Mouse (Mus musculus): ENCODE data around the gene Kif21b. TPM values are rescaled to one million over a fixed set of nuclear protein-coding genes. Genes with fewer than 3 reads are reported as not detected.

Gene Kif21b
- polyA plus RNA-seq, 1 experiment from 2014 or later, result 10.2 TPM

DNA sequence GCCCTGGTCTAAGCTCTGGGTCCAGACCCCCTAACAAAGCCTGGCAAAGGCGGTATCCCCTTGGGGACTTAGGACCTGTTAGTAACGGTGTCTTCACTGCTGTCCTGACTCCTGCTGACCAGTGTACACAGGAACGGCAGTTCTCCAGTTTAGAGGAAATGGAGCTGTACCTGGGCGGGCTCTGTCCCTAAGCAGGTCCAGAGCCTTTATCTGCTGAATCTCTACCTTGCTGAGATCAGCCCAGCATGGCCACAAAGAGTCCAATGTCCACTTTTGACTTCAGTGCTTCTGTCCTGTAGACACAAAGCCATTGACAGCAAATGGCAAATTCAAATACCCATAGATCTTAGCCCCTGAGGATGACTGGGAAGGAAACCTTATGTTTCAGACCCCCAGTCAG, 25.8 kb downstream of the Kif21b start:
- no peaks in the 10 kb centered on the region for H3K27me3 ChIP-seq (ENCODE audit: control insufficient read depth, insufficient read depth, low read length)
- no peak overlapping the region for H3K9ac ChIP-seq (ENCODE audit: low read length)
- H3K4me1 ChIP-seq (ENCODE audit: control insufficient read depth, insufficient read depth, low read length), result no peaks in the 10 kb centered on the region
- no peaks in the 10 kb centered on the region for H3K9me3 ChIP-seq (ENCODE audit: control insufficient read depth, low read length)
- ATAC-seq (ENCODE audit: insufficient number of reproducible peaks, low FRiP score, low TSS enrichment, low read depth) (no peak), DNase-seq (ENCODE audit: low spot score) (no peak)
- peaks cover 32% of the 10 kb centered on the region for H3K36me3 ChIP-seq (ENCODE audit: control insufficient read depth, insufficient read depth, low read length)
- no peak overlapping the region for H3K4me3 ChIP-seq (ENCODE audit: low read depth, low read length)
- WGBS, result 94% methylated on average over 4 of the region's 4 CpGs
- no peak overlapping the region for H3K4me2 ChIP-seq (ENCODE audit: low read depth, severe bottlenecking)
- H3K27ac ChIP-seq (replicated peaks; ENCODE audit: low read depth, low read length), result no peak overlapping the region

- WGBS, result 47% methylated on average over 12 of the region's 12 CpGs
Measured at GRCm38 (mm10) chr1:136159830-136160229, 28.6 kb downstream of the Kif21b start.

GRCm38 (mm10) chr1:136160297-136160696, 29.1 kb downstream of the Kif21b start:
- DNase-seq (ENCODE audit: low spot score) (no peak), ATAC-seq (ENCODE audit: insufficient number of reproducible peaks, low FRiP score, low TSS enrichment, low read depth) (no peak)
- Histone ChIP-seq H3K4me1 (ENCODE audit: control insufficient read depth, insufficient read depth, low read length) (no peaks in the 10 kb centered on the region), H3K27ac (replicated peaks; ENCODE audit: low read depth, low read length) (no peak overlapping the region), H3K4me2 (ENCODE audit: low read depth, severe bottlenecking) (no peak overlapping the region), H3K27me3 (ENCODE audit: control insufficient read depth, insufficient read depth, low read length) (no peaks in the 10 kb centered on the region), H3K36me3 (ENCODE audit: control insufficient read depth, insufficient read depth, low read length) (peaks cover 31% of the 10 kb centered on the region; the same call in 1 of the 2 replicates), H3K9ac (ENCODE audit: low read length) (no peak overlapping the region), H3K9me3 (ENCODE audit: control insufficient read depth, low read length) (no peaks in the 10 kb centered on the region), H3K4me3 (ENCODE audit: low read depth, low read length) (no peak overlapping the region)
- WGBS, result 91% methylated on average over 12 of the region's 12 CpGs

More at GRCm38 (mm10) chr1:136159830-136160229, 28.6 kb downstream of the Kif21b start:
- no peak overlapping the region for H3K27ac ChIP-seq (replicated peaks; ENCODE audit: low read depth, low read length)
- H3K9me3 ChIP-seq (ENCODE audit: control insufficient read depth, low read length), result no peaks in the 10 kb centered on the region
- H3K9ac ChIP-seq (ENCODE audit: low read length), result no peak overlapping the region
- no peaks in the 10 kb centered on the region for H3K4me1 ChIP-seq (ENCODE audit: control insufficient read depth, insufficient read depth, low read length)
- H3K36me3 ChIP-seq (ENCODE audit: control insufficient read depth, insufficient read depth, low read length), result peaks cover 31% of the 10 kb centered on the region; the same call in 1 of the 2 replicates
- DNase-seq (ENCODE audit: low spot score) (no peak), ATAC-seq (ENCODE audit: insufficient number of reproducible peaks, low FRiP score, low TSS enrichment, low read depth) (no peak)
- no peak overlapping the region for H3K4me2 ChIP-seq (ENCODE audit: low read depth, severe bottlenecking)
- H3K27me3 ChIP-seq (ENCODE audit: control insufficient read depth, insufficient read depth, low read length), result no peaks in the 10 kb centered on the region
- no peak overlapping the region for H3K4me3 ChIP-seq (ENCODE audit: low read depth, low read length)

DNA sequence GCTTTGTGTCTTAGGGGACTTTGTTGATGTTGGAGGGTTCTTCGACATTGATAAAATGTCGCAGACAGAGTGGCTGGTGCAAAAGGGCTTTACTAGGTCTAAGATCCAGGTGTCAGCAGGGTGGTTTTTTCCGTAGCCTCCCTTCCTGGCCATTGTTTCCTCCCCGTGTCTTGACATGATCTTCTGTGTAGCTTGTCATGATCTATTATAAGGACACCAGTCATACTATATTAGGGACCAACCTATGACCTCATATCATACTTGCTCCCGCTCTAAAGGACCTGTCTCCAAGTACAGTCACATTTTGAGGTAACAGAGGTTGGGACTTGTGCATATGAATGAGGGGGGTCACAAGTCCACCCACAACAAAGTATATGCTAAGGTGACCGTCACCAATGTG, 29.7 kb downstream of the Kif21b start:
- no peak overlapping the region for H3K4me3 ChIP-seq (ENCODE audit: low read depth, low read length)
- ATAC-seq (ENCODE audit: insufficient number of reproducible peaks, low FRiP score, low TSS enrichment, low read depth) (no peak), DNase-seq (ENCODE audit: low spot score) (no peak)
- H3K27me3 ChIP-seq (ENCODE audit: control insufficient read depth, insufficient read depth, low read length), result no peaks in the 10 kb centered on the region
- no peak overlapping the region for H3K27ac ChIP-seq (replicated peaks; ENCODE audit: low read depth, low read length)
- peaks cover 31% of the 10 kb centered on the region; the same call in 1 of the 2 replicates for H3K36me3 ChIP-seq (ENCODE audit: control insufficient read depth, insufficient read depth, low read length)
- no peak overlapping the region for H3K9ac ChIP-seq (ENCODE audit: low read length)
- H3K4me1 ChIP-seq (ENCODE audit: control insufficient read depth, insufficient read depth, low read length), result no peaks in the 10 kb centered on the region
- no peaks in the 10 kb centered on the region for H3K9me3 ChIP-seq (ENCODE audit: control insufficient read depth, low read length)
- H3K4me2 ChIP-seq (ENCODE audit: low read depth, severe bottlenecking), result no peak overlapping the region
- 93% methylated on average over 6 of the region's 6 CpGs for WGBS

- ATAC-seq (ENCODE audit: insufficient number of reproducible peaks, low FRiP score, low TSS enrichment, low read depth) (no peak), DNase-seq (ENCODE audit: low spot score) (no peak)
- Histone ChIP-seq H3K9ac (ENCODE audit: low read length) (no peak overlapping the region), H3K4me2 (ENCODE audit: low read depth, severe bottlenecking) (no peak overlapping the region), H3K27ac (replicated peaks; ENCODE audit: low read depth, low read length) (no peak overlapping the region), H3K27me3 (ENCODE audit: control insufficient read depth, insufficient read depth, low read length) (no peaks in the 10 kb centered on the region), H3K9me3 (ENCODE audit: control insufficient read depth, low read length) (no peaks in the 10 kb centered on the region), H3K36me3 (ENCODE audit: control insufficient read depth, insufficient read depth, low read length) (peaks cover 29% of the 10 kb centered on the region; the same call in 1 of the 2 replicates), H3K4me1 (ENCODE audit: control insufficient read depth, insufficient read depth, low read length) (no peaks in the 10 kb centered on the region), H3K4me3 (ENCODE audit: low read depth, low read length) (no peak overlapping the region)
- WGBS, result 93% methylated on average over 7 of the region's 7 CpGs
Measured at GRCm38 (mm10) chr1:136161333-136161921, 30.2 kb downstream of the Kif21b start.

DNA sequence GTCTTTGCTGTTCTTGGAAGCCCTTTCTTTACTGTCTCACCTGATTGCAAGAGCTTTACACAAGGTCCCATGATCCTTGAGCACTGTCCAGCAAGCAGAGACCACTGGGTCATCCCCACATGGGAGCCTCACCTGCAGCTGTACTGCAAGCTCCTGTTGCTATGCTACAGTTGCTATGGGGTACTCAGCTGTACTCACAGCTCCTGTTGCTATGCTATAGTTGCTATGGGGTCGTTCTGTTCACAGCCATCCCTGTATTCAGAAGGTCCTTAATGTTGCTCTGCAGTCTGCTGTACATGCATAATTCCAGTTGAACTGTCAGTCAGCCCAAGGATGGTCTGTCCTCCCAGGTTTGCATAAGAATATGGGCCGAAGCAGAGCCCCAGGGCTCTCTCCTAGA, 34.2 kb downstream of the Kif21b start:
- Histone ChIP-seq H3K27ac (replicated peaks; ENCODE audit: low read depth, low read length) (no peak overlapping the region), H3K36me3 (ENCODE audit: control insufficient read depth, insufficient read depth, low read length) (peaks cover 9% of the 10 kb centered on the region; the same call in 1 of the 2 replicates), H3K4me1 (ENCODE audit: control insufficient read depth, insufficient read depth, low read length) (no peaks in the 10 kb centered on the region), H3K4me2 (ENCODE audit: low read depth, severe bottlenecking) (no peak overlapping the region), H3K4me3 (ENCODE audit: low read depth, low read length) (no peak overlapping the region), H3K27me3 (ENCODE audit: control insufficient read depth, insufficient read depth, low read length) (no peaks in the 10 kb centered on the region), H3K9me3 (ENCODE audit: control insufficient read depth, low read length) (no peaks in the 10 kb centered on the region), H3K9ac (ENCODE audit: low read length) (no peak overlapping the region)
- no peak for DNase-seq (ENCODE audit: low spot score)
- ATAC-seq (ENCODE audit: insufficient number of reproducible peaks, low FRiP score, low TSS enrichment, low read depth), result no peak
- 77% methylated on average over 2 of the region's 2 CpGs for WGBS

DNA sequence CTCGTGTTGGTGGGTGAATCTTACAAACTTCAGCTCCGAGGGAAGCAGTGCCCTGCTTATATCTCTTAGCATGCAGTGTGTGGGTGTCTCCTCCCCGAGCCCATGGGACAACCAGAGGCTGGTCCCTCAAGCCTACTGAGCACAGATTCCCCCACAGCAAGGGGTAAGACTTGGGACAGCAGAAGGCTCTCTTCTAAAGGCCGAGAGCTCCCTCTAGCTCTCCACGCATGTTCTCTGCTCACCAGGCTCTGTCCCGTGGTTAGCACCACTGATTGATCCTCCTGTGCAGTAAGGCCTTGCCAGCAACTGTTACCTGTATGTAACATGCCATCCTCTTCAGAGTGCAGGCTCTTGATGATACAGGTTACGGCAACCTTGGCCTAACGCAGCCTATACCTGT, 36.5 kb downstream of the Kif21b start:
- Histone ChIP-seq H3K36me3 (ENCODE audit: control insufficient read depth, insufficient read depth, low read length) (peaks cover 5% of the 10 kb centered on the region; the same call in 1 of the 2 replicates), H3K4me3 (ENCODE audit: low read depth, low read length) (no peak overlapping the region), H3K4me2 (ENCODE audit: low read depth, severe bottlenecking) (no peak overlapping the region), H3K27ac (replicated peaks; ENCODE audit: low read depth, low read length) (no peak overlapping the region), H3K9me3 (ENCODE audit: control insufficient read depth, low read length) (no peaks in the 10 kb centered on the region), H3K9ac (ENCODE audit: low read length) (no peak overlapping the region), H3K27me3 (ENCODE audit: control insufficient read depth, insufficient read depth, low read length) (no peaks in the 10 kb centered on the region), H3K4me1 (ENCODE audit: control insufficient read depth, insufficient read depth, low read length) (no peaks in the 10 kb centered on the region)
- ATAC-seq (ENCODE audit: insufficient number of reproducible peaks, low FRiP score, low TSS enrichment, low read depth) (no peak), DNase-seq (ENCODE audit: low spot score) (no peak)
- 77% methylated on average over 8 of the region's 8 CpGs for WGBS

- 10% methylated on average over 5 of the region's 5 CpGs for WGBS
Measured at GRCm38 (mm10) chr1:136170109-136170508, 38.9 kb downstream of the Kif21b start.

GRCm38 (mm10) chr1:136172696-136173095, 41.5 kb downstream of the Kif21b start:
- DNase-seq (ENCODE audit: low spot score) (no peak), ATAC-seq (ENCODE audit: insufficient number of reproducible peaks, low FRiP score, low TSS enrichment, low read depth) (no peak)
- no peak overlapping the region for H3K27ac ChIP-seq (replicated peaks; ENCODE audit: low read depth, low read length)
- no peak overlapping the region for H3K4me3 ChIP-seq (ENCODE audit: low read depth, low read length)
- no peak overlapping the region for H3K4me2 ChIP-seq (ENCODE audit: low read depth, severe bottlenecking)
- no peaks in the 10 kb centered on the region for H3K27me3 ChIP-seq (ENCODE audit: control insufficient read depth, insufficient read depth, low read length)
- peaks cover 10% of the 10 kb centered on the region for H3K4me1 ChIP-seq (ENCODE audit: control insufficient read depth, insufficient read depth, low read length)
- no peaks in the 10 kb centered on the region for H3K9me3 ChIP-seq (ENCODE audit: control insufficient read depth, low read length)
- peaks cover 5% of the 10 kb centered on the region for H3K36me3 ChIP-seq (ENCODE audit: control insufficient read depth, insufficient read depth, low read length)
- 44% methylated on average over 12 of the region's 12 CpGs for WGBS
- H3K9ac ChIP-seq (ENCODE audit: low read length), result no peak overlapping the region

More at GRCm38 (mm10) chr1:136170109-136170508, 38.9 kb downstream of the Kif21b start:
- H3K4me2 ChIP-seq (ENCODE audit: low read depth, severe bottlenecking), result no peak overlapping the region
- H3K27ac ChIP-seq (replicated peaks; ENCODE audit: low read depth, low read length), result no peak overlapping the region
- no peaks in the 10 kb centered on the region for H3K27me3 ChIP-seq (ENCODE audit: control insufficient read depth, insufficient read depth, low read length)
- ATAC-seq (ENCODE audit: insufficient number of reproducible peaks, low FRiP score, low TSS enrichment, low read depth) (peak; percentile 29; the same call in 1 of the 2 replicates), DNase-seq (ENCODE audit: low spot score) (peak; percentile 85)
- H3K4me3 ChIP-seq (ENCODE audit: low read depth, low read length), result no peak overlapping the region
- H3K9me3 ChIP-seq (ENCODE audit: control insufficient read depth, low read length), result no peaks in the 10 kb centered on the region
- no peak overlapping the region for H3K9ac ChIP-seq (ENCODE audit: low read length)
- peaks cover 10% of the 10 kb centered on the region for H3K4me1 ChIP-seq (ENCODE audit: control insufficient read depth, insufficient read depth, low read length)
- H3K36me3 ChIP-seq (ENCODE audit: control insufficient read depth, insufficient read depth, low read length), result peaks cover 2% of the 10 kb centered on the region; the same call in 1 of the 2 replicates

Data from limb, embryonic 11.5 days (tissue).